Mouse (Mus musculus) A20 (cell line): Measurements from ENCODE around the gene Gm21988.

ENCODE experiments used
- DNase-seq: peaks from one replicate; pipeline ENCODE4 v3.0.0-alpha.2; 2011; ENCODE audit warnings: low read depth, low spot score

Gene Gm21988

DNA sequence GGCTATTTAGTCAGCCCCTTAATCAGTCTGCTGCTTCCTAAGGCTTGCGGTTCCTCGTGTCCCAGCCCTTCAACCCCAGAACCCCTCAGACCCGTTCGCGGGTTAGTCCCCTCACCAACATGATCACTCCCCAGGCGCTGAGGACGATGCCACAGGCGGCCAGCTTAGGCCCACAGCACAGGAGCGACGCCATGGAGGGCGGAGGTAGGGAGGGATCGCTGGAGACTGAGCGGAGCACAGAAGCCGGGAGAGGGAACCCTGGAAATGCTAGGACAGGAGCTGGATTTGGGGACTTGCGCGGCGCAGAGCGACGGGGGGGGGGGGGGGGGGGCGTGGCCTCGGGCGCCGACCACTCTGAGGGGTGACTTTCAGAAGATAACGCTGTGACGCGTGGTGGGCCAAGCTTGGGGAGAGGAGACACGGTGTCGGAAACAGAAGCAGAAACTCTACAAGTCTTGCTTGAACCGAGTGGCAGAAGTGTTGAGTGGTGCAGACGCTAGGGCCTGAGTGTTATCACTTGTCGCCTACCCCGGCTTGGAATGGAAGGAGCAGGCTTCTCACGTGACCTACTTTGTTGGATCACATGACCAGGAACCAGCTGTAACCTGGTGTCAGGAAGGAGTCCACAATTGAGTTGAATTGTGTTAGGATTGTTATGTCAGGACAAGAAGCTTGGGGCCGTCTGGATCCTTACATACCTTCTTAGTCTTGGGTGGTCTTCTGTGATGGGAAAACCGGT, at the start of gene Gm21988, which contains the start of gene Rnasek:
Gm21988 (minus strand) TSS at position 290 of the 739 bp plus-strand sequence.
Rnasek (minus strand) TSS at position 302 of the 739 bp plus-strand sequence.
- peak; percentile 90 for DNase-seq

DNA sequence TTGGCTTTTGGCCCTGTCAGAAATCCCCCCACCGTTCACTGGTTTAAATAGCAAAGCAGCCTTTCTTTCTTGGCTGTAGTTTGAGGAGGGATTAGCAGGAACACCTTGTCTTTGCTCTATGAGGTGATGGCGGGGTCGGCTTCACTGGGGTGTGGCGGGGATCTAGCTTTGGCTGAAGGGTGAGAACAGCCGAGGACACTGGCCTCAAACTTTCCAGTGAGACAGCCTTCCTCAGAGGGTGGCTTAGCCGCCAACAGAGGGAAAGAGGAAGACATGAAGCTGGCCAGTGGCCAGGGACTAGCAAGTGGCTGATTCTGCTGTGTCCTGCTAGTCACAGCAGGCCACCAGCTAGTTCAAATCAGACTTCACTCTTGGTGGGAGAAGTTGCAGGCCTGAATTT, 49.6 kb upstream of the Gm21988 start:
- DNase-seq = no peak

DNA sequence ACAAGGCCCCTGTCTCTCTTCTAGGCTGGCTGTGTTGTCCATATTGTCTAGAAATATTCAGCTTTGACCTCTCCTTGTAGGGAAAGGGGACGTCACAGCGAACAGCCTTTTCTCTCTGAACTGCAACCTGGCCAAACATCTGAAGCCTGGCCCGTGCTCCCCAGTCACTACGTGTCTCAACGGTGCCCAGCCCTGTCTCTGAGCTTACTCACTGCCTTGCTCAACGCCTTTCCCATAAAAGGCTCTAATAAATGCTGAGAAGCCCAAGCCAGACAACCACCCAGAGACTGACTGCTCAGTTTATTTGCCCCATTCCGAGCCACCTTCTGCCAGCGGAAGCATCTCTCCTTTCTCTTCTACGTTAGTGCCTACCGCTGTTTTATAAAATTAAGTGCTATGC, 48.5 kb upstream of the Gm21988 start:
- no peak for DNase-seq

DNA sequence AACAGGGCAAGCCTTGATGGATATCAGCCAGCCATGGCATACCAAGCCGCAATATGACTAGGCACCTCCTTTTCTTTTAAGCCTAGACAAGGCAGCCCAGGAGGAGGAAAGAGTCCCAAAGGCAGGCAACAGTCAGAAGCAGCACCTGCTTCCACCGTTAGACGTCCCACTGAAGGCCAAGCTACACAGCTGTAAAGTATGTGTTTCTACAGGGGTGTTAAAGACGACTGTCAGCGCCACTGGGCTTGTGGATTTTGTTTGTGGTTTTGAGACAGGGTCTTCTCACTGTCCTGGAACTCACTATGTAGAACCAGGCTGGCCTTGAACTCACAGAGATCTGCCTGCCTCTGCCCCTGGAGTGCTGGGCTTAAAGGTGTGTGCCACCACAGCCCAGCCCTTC, 46.1 kb upstream of the Gm21988 start:
- DNase-seq = no peak

- DNase-seq = no peak
Measured at GRCm38 (mm10) chr11:70284757-70285156, 45.1 kb upstream of the Gm21988 start.

- no peak for DNase-seq
Measured at GRCm38 (mm10) chr11:70283666-70284065, 44.0 kb upstream of the Gm21988 start.

- no peak for DNase-seq
Measured at GRCm38 (mm10) chr11:70280441-70280840, 40.8 kb upstream of the Gm21988 start.

GRCm38 (mm10) chr11:70278961-70279360, 39.3 kb upstream of the Gm21988 start:
- DNase-seq = no peak

DNA sequence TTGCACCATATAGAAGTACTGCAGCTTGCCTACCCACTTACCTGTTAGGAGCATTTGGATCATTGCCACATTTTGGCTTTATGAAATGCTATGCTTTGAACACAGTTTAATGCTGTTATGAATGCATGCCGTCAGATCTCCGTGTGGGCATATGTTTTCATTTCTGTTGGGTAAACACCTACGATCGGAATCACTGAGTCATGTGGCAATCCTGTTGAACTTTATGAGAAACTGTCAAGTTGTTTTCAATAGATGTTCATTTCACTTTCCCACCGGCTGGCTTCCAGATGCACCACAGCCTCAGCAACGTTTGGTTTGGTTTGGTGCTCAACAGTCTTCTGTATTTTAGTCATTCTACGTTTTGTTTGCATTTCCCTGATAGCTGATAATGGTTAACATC, 32.0 kb upstream of the Gm21988 start:
- no peak for DNase-seq

GRCm38 (mm10) chr11:70266405-70266804, 26.8 kb upstream of the Gm21988 start:
- no peak for DNase-seq

DNA sequence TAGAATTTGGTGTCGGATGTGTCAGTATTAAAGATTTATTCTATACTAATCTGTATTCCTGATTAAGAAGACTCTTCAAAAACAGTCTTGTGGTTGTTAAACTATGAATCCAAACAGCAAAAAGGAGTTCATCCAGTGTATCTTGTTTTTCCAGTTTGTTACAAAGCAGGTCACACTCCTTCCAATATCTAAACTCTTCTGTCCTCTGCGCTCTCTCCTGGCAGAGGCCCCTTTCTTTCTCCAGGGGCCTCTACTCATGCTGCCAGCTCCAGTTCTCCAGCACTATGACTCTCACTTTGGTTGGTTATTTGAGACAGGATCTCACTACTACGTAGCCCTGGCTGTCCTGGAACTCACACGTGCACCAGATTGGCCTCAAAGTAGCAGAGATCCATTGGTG, 26.2 kb upstream of the Gm21988 start:
- no peak for DNase-seq

GRCm38 (mm10) chr11:70265252-70265651, 25.6 kb upstream of the Gm21988 start:
- DNase-seq = no peak

DNA sequence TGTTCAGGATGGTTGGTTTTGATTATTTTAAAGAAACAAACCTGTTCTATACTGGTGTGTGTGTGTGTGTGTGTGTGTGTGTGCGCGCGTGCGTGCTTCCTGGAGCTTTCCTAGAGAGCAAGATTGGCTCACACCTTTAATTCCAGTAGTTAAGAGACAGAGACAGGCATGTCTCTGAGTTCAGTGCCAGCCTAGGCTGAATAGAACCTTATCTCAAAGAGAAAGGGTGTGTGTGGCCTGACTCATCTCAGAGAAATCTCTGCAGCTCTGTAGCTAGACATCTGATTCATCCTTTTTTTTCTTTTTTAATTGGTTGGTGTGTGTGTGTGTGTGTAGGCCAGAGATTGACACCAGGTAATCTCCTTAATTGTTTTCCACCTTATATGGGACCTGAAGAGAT, 19.4 kb upstream of the Gm21988 start:
- no peak for DNase-seq

GRCm38 (mm10) chr11:70254931-70255531, 15.4 kb upstream of the Gm21988 start, which contains the start of gene Alox12:
TSS of gene Alox12 (minus strand) at chr11:70255353.
- no peak for DNase-seq

DNA sequence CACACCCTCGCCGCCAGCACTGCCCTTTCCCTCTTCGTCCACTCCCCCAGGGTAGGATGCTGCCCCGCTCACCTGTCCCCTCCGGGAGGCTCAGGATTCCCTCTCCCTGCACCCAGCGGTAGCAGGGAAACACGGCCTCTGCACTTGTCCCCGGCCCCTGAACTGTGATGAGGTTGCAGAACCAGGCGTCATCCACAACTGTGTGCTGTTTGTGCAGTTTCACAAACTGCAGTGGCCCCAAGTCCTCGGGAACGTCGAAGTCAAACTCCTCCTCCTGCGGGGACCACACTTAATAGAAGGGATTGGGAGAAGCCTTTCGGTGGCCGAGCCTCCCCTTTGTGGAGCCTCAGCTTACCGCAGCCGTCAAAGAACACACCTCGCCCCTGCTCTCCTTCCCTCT, 14.7 kb upstream of the Gm21988 start:
- no peak for DNase-seq

GRCm38 (mm10) chr11:70251853-70252252, 12.2 kb upstream of the Gm21988 start:
- DNase-seq = no peak

DNA sequence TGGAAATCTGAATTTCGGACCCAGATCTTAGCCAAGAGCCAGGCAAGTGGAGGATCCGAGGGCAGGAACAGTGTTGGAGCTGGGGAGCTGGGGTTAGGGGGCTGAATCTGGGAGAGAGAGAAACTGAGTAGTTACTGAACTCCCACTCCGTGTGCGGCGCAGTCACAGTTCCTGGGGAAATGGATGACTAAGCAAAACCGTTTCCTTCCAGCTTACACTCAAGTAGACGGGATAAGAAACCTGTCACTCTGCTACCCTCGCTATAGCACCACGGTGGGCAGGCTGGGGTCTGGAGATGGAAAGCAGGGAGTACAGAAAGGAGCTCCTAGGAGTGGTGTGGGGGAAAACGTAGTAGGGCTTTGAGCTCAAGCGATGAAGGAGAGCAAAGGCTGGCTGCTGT, 10.5 kb upstream of the Gm21988 start:
- DNase-seq = no peak

DNA sequence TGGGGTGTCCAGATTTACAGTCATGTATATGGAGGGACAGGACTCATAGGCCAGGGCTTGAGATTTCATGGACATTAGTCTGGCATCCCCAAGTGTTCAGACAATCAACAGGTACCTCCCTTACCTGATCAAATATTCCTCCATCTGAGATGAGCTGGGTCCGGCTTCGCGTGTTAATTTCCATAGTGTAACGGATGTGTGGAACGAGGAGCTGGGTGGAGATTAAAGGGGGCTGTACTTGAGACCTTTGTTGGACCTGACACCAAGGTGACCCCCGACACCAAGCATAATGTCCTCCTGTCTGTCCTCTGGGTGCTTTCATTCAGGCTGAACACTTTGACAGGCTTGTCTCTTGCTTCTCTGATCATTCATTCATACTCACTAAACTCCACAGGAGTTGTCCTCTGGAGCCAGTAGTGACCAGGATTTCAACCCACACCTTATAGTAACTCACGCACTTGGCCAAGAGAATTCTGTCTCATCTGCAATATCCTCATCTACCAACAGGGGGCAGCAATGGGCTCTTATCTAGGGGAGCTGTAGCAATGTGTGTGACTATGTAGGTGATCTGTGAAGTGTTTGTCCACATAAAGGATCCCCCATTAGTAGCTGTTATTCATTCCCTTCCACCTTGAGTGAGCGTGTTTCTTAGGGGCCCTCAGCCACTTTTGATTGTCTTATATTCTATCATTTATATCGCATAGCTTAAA, 7.7 kb upstream of the Gm21988 start:
- DNase-seq = peak; percentile 67

- DNase-seq = no peak
Measured at GRCm38 (mm10) chr11:70242591-70242990, 3.0 kb upstream of the Gm21988 start.

DNA sequence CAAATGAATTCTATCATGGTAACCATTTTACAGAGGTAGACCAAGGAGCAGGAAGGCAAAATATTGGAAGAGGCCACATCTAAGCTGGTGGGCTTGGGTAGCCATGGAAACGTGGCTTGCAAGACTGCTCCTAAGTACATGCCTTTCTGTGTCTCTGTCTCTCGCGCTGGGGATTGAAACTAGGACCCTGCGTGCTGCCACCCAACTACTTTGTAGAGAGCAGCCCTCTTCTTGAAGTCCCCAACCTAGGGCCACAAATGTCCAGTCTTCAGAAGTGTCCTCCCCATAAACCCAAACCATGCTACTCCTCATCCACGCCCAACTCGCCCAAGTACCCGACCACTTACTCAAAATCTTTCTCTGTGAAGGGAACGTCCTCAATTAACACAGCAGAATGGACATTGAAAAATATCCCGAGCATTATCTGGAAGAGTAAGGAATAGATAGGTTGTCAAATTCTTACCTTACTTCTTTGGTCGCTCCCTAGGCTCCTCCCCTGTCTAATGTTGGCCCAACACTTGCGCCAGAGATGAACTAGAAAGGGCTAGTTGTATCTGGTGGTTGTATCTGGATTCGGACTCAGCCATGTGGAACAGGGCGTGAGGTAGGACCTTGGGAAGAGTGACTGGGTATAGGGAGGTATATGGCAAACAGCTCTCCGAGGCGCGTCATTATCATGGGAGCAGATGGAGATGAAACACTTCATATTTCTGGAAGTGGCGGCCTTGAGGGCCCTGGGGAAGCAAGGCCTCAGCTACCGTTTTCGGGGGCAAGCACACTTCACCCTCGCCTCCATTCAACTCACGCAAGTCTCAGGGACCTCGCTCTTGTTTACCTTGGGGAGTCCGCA, 814 bp downstream of the Gm21988 start:
- DNase-seq = peak; percentile 54

- peak; percentile 98 for DNase-seq
Measured at GRCm38 (mm10) chr11:70237457-70238167, 2.0 kb downstream of the Gm21988 start, which contains the start of gene 0610010K14Rik. TSS of gene 0610010K14Rik (minus strand) at chr11:70237914.
